Comparison of ENCODE assay signal across 5 mouse cellular contexts in genomic region chr14:86017611-86018010, GRCm38 (mm10).
DNase-seq lines count a peak whose midpoint lies in the region; TF ChIP-seq lines count a peak whose summit lies in the region.
"Not testable (repeated sequence)": the region's sequence is repeated elsewhere in the genome, so short reads cannot be mapped to it uniquely, and the experiment has no call there.

No protein-coding gene starts in this region.

- H3K4me1 ChIP-seq in CH12.LX (ENCODE audit: control insufficient read depth in 1 of 2, insufficient read depth in 2 of 2); MEL (ENCODE audit: control insufficient read depth in 1 of 2, insufficient read depth in 2 of 2, low read length in 2 of 2): not testable (repeated sequence)

- H3K4me3 ChIP-seq in CH12.LX (replicated peaks in 1 of 3; ENCODE audit: low read depth in 2 of 3, low read length in 2 of 3, poor library complexity in 1 of 3); MEL (ENCODE audit: control insufficient read depth in 1 of 2, insufficient read depth in 1 of 2, low read depth in 2 of 2, low read length in 2 of 2); myocyte: not testable (repeated sequence)

- H3ac ChIP-seq in myocyte (ENCODE audit: control insufficient read depth, insufficient read length): not testable (repeated sequence)

- in situ Hi-C loops in CH12.LX (cut with MboI; ENCODE audit: low pct_ligation_motif_present, low pct_unique_long_range_greater_than_20kb, low sequenced_read_pairs): not testable (repeated sequence)

- H3K4me2 ChIP-seq in CH12.LX (ENCODE audit: insufficient read depth, low read depth, poor library complexity, severe bottlenecking); myocyte (ENCODE audit: low read depth): not testable (repeated sequence)

- dilution Hi-C loops in CH12.LX (cut with MboI; ENCODE audit: extremely low pct_ligation_motif_present, extremely low pct_unique_long_range_greater_than_20kb, low sequenced_read_pairs): not testable (repeated sequence)

- H3K79me2 ChIP-seq in CH12.LX (replicated peaks; ENCODE audit: control insufficient read depth, extremely low read depth, insufficient read depth, poor library complexity, severe bottlenecking); MEL (ENCODE audit: control insufficient read depth, insufficient read depth, low read length, poor library complexity); myocyte (ENCODE audit: control insufficient read depth, insufficient read depth): not testable (repeated sequence)

- not testable (repeated sequence) for TF ChIP-seq CTCF in CH12.LX (conservative IDR thresholded peaks at IDR 0.05 in 1 of 2, IDR thresholded peaks at IDR 0.05 in 1 of 2; ENCODE audit: low read depth in 2 of 2, low read length in 2 of 2); MEL (IDR thresholded peaks at IDR 0.05 in 2 of 3, conservative IDR thresholded peaks at IDR 0.05 in 1 of 3; ENCODE audit: control insufficient read depth in 1 of 3, insufficient read depth in 1 of 3, low read depth in 2 of 3, low read length in 3 of 3, poor library complexity in 1 of 3, severe bottlenecking in 1 of 3)

- not testable (repeated sequence) for H3K9ac ChIP-seq in CH12.LX (ENCODE audit: insufficient read depth, low read depth); MEL (ENCODE audit: control insufficient read depth, low read depth, low read length, poor library complexity, severe bottlenecking)

- not testable (repeated sequence) for TF ChIP-seq POLR2A in CH12.LX (IDR thresholded peaks at IDR 0.05; ENCODE audit: low read depth, low read length); MEL (IDR thresholded peaks at IDR 0.05; ENCODE audit: control insufficient read depth in 1 of 2, insufficient read depth in 1 of 2, low read depth in 1 of 2, low read length in 2 of 2, poor library complexity in 1 of 2); myocyte (IDR thresholded peaks at IDR 0.05; ENCODE audit: insufficient read length, low read depth)

- not testable (repeated sequence) for TF ChIP-seq EP300 in CH12.LX (IDR thresholded peaks at IDR 0.05; ENCODE audit: low read length); MEL (IDR thresholded peaks at IDR 0.05; ENCODE audit: low read depth in 1 of 2, low read length in 2 of 2)

- not testable (repeated sequence) for H3K27me3 ChIP-seq in CH12.LX (replicated peaks); MEL (ENCODE audit: control insufficient read depth in 1 of 2, insufficient read depth in 2 of 2, low read length in 2 of 2); myocyte (ENCODE audit: control insufficient read depth, insufficient read depth, insufficient read length)

- peak; percentile 17 for DNase-seq in 3T3-L1 (ENCODE audit: low read depth, low spot score)
- not testable (repeated sequence) for DNase-seq in CH12.LX (ENCODE audit: extremely low read depth)
- peak; percentile 27 for DNase-seq in MEL (ENCODE audit: low read depth, low spot score)
- peak; percentile 14 for DNase-seq in MN1 (ENCODE audit: low spot score)

- H3K27ac ChIP-seq in CH12.LX (ENCODE audit: insufficient read depth, low read depth); MEL (ENCODE audit: control insufficient read depth, low read depth, low read length): not testable (repeated sequence)

- not testable (repeated sequence) for H3K36me3 ChIP-seq in CH12.LX (replicated peaks in 1 of 2; ENCODE audit: control insufficient read depth in 1 of 2, insufficient read depth in 1 of 2, low read length in 1 of 2); MEL (ENCODE audit: control insufficient read depth in 1 of 2, insufficient read depth in 2 of 2, low read length in 2 of 2); myocyte (ENCODE audit: control insufficient read depth, insufficient read depth)

- H3K9me3 ChIP-seq in CH12.LX (replicated peaks; ENCODE audit: low read length); MEL (replicated peaks; ENCODE audit: insufficient read depth, low read length): not testable (repeated sequence)

- TF ChIP-seq RAD21 in CH12.LX (IDR thresholded peaks at IDR 0.05; ENCODE audit: low read depth, low read length); MEL (IDR thresholded peaks at IDR 0.05; ENCODE audit: low read depth, low read length): not testable (repeated sequence)

TF ChIP-seq in CH12.LX, 34 proteins besides CTCF, POLR2A, EP300 and RAD21:
- peak; percentile 42; the same call in 1 of the 2 replicates for TF ChIP-seq ELF1 (IDR thresholded peaks at IDR 0.05; ENCODE audit: low read depth, low read length)
TF ChIP-seq in CH12.LX: peak in this region for 1; not testable (repeated sequence) for 33.

TF ChIP-seq in MEL, 35 proteins besides CTCF, POLR2A, EP300 and RAD21:
- peak; percentile 75; the same call in 1 of the 2 replicates for TF ChIP-seq ELF1 (IDR thresholded peaks at IDR 0.05; ENCODE audit: low read depth, low read length)

TF ChIP-seq in myocyte, 11 proteins besides CTCF, POLR2A, EP300 and RAD21:
- TF ChIP-seq CEBPB (IDR thresholded peaks at IDR 0.05; ENCODE audit: insufficient read depth, poor library complexity, severe bottlenecking): peak; percentile 77
